Mouse (Mus musculus) gonadal fat pad, adult 2 months (tissue): ENCODE measurements around the gene Gpm6a. TPM values are rescaled to one million over a fixed set of nuclear protein-coding genes. Genes with fewer than 3 reads are reported as not detected.

Source experiments
- DNase-seq: peaks from one replicate; pipeline ENCODE4 v3.0.0-alpha.2; 2012; ENCODE audit warnings: low read depth
- polyA plus RNA-seq: library from polyadenylated mRNA; depleted of rRNA; stranded (reverse); fragments of >200 nt; gene quantifications from 2 replicates; pipeline ENCODE4 v1.2.3, GENCODE M21; 2012; rRNA removed

Gpm6a gene
- 3.6 and 4.6 TPM in 2 replicates for polyA plus RNA-seq

DNA sequence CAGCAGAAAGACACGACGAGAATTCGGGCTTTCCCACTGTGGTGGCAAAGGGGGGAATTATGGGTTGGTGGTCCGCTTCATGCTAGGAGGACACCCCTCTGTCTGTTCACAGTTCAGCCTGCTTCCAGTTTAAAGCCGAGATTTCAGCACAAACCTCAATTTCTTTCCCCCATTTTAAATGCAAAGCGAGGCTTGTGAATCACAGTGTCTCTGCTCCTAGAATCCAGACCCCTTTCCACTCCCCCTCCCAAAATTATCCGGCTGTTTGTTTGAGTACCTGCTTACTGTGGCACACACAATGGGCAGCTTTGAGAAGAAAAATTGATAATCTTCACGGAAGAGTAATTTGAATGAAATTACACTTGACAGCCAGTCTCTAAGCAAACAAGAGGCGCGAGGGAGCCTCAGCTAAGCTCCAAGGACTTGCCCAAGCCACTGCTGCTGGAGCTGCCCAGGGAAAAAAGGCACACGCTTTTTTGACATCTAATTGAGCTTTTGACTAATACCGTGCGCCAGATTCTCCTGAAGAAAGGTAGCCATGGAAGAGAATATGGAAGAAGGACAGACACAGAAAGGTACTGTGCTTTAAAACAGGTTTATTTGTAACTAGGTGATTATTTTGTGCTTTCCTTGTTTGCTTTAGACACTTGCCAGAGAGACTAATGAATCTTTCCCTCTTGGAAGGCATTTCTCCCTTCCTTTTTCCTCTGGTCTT lies at the start of gene Gpm6a:
Gpm6a (plus strand) TSS at position 103 of the 715 bp plus-strand sequence.
- no peak for DNase-seq

DNA sequence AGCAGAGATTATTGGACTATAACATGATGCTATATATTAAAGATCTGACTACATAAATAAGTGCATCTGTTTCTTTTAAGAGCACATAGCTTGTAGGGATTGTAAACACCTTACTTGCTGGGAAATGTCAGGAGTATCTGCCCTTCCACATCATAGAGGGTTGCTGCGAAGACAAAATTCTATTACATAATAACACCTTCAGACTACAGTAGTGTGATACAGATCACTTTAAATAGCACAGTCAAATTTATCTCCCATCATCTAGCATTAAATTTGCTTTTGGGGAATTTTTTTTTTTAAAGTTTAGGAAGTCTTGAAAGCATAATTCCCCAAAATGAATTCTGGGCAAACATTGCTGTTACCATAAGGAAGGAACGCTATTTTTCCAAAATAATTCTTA lies 41.8 kb upstream of the Gpm6a start:
- no peak for DNase-seq

DNA sequence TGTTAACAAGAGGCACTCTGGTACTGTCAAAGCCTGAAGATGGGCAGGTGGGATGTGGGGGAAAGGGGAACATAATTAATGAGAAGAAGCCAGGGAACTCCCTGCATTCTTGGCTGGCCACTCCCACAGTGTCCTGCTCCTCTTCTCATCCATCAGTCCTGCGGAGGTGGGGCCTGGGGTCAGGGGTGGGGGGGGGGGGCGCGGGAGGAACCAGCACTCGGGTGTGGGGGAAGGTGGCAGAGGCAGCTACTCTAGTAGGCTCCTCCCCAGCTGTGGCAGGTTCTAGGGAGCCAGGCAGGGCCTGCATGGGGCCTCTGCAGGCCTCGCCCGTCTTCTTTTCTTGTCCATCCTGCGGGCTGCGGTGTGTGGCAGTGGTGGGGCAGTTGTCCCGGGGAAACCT lies 36.9 kb upstream of the Gpm6a start:
- DNase-seq = no peak

DNA sequence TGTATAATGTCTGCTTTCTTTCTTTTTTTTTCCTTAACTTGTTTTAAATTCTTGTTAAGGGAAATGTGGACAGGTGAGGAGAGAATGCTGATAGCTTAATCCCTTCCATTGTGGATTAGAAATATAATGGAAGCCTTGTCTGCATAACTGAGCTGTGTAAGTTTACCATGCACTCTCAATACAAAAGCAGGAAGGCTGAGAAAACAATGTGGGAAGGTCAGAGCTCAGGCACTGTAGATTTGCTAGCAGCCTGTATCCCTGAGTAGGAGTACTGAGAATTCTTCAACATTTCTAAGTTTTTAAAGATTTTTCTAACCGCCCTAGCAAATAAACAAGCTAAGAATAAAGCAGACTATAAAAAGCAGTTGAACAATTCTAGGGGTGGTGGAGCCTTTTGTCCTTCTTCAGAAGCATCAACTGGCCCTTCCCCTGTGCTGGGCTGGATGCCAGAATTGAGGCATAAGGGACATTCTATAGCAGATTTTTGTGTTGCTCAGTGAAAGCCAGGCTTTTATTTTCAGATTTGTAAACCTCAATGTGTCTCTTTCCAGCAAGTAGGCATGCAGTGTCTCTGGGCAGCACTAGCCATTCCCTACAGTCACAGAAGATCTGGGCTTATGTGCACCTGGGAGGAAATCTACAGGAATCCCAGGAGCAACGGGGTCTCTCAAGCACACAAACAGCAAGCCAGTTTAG lies 32.3 kb upstream of the Gpm6a start:
- DNase-seq = no peak

DNA sequence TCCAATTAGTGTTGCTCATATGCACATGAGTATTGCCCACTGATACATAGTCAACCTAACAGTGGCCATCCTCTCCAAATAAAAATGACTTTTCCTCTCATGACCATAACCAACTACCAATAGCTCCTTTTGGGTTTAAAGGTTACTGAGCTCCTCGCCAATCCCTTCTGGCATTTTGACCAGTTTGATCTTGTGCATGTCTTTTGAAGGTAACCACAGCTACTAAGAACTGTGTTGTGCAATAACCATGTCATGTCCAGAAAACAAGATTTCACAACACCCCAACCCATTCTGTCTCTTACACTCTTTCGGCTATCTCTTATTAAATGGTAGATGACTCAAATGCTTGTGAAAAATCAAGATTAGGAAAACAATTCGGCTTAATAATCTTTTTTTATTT lies 29.7 kb upstream of the Gpm6a start:
- DNase-seq = no peak

DNA sequence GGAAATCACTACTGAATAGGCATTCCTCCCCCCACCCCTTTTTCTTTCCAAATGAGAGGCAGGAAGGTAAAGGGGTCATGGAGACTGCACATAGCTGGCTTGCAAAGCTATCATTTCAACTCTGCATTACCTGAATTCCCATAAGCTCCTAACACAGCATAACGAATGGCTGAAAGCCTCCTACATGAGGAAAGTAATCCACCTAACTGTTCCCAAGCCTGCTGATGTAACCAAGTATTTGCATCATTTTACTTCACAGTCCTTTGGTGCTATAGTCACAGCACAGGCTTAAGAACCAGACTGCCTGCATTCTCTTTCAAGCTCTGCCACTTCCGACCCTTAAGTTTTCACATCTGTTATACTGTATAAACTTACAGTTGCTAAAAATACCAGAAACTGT lies 22.3 kb upstream of the Gpm6a start:
- no peak for DNase-seq

DNA sequence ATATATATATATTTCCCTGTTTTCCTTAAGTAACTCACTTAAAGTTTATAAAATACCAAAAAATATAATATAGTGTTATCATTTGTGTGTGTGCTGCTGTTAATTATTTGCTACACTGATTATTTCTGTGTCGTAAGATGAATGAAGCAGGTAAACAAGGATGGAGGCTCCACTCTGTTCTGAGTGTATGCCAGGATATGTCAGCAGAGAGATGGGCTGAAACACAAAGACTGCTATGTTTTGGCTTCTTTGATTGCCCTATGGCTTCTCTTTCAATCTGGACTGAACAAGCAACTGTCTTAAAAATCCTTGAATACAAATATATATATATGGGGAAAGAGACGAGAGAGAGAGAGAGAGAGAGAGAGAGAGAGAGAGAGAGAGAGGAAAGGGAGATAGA lies 1.3 kb upstream of the Gpm6a start:
- no peak for DNase-seq

DNA sequence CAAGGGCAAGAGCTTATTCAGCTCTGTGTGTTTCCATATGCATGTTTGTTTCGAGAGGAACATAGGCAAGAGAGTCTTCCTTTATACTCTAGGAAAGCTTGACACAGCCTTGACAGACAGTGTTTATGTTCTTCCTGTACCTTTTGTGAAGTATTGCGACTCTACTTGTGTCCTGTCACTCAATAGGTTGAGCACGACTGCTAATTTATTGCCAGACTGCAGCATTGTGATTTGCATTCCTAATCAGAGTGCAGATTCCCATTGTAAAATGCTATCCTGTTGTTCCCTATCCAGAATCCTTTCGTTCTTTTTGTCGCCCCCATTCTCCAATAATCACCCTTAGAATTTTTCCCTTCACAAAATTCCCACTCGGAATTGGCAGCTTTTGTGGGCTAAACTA lies 613 bp upstream of the Gpm6a start:
- DNase-seq = no peak

DNA sequence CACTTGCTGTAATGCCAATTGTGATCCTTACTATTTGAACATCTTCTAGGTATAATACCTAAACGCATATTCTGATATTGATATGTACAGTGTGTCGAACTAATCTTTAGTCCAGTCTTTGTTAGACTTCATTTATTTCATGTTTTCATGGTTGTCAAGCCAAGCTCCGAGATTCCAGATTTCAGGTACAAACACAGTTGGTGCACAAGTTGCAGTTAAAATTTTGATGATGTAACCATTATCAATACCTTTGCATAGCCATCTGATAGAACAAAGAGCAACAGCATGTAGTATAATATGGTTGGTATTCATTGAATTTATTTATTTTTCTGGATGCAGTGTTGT lies 785 bp downstream of the Gpm6a start:
- DNase-seq = no peak

DNA sequence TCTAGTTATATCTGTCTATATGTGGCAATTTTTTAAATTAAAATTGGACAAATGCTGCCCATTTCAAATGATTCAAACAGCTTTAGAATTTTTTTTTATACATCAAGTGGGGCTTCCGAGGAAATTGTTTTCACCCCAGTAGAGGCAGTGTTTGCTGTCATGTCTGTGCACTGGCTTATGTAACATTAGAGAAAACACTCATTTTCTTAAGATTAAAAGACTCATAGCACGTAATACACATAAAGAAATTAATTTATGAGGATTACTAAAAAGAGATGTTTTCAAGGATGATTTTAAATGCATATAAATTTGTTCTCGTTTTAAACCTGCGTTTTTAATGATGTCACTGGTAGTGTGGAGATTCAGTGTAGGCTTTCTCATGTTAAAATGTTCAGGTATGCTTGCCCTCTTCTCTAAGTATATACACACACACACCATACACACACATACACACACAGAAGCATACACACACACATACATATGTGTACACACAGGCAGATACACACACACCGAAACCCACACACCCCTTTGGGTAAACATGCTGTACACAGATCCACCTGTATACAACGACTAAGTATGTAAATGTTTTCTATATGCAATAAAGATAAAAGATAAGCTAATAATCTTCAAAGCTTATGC lies 1.4 kb downstream of the Gpm6a start:
- DNase-seq = no peak

DNA sequence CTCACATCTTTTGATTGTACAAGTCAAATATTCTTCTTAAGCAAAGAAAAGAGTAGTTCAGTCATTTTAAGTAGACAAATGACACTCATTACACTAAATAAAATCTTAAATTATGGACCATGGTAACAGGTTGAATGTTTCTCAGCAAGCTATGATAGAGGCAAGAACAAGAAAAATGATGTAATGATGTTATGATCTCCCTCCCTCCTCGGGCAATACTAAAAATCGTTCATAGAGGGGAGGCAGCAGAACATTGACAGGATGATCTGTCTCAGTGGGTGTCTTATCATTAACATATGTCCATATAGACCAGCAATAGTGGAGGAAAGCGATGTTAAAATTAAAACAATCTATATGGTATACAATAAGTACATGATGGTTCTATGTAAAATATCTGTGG lies 2.1 kb downstream of the Gpm6a start:
- DNase-seq = no peak

DNA sequence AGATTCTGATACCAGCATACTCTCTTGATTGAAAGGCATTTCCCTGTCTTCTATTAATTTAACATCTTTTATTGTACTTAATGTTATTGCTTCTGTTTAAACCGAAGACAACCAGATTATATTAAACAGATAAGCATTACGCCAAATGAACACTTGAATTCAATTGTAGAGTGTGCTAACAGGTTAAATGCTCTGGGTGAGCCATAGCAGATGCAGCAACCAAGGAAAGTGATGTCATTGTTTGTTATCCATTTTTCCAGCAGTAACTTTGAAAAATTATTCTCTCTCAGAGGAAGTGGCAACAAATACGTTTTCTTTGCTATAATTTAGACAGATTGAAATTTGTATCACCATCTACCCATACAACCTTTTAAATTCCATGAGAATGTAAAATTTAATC lies 2.9 kb downstream of the Gpm6a start:
- no peak for DNase-seq

DNA sequence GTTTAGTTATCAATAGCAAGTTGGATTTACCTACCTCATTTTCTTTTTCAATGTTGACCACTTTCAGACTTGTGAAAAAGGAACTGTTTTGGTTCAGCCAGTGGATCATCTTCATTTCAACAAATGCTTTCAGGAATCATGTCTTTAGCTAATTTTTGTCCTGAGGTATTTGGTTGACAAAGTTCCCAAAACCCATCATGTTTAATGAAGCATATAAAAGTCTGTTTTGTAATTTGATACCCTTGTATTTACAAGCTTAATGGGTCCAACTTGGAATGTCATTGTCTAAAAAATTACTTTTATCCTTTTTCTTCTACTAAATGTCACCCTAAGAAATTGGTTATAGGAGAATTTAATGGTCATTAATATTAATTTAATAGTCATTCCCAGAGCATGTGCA lies 6.9 kb downstream of the Gpm6a start:
- DNase-seq = no peak

DNA sequence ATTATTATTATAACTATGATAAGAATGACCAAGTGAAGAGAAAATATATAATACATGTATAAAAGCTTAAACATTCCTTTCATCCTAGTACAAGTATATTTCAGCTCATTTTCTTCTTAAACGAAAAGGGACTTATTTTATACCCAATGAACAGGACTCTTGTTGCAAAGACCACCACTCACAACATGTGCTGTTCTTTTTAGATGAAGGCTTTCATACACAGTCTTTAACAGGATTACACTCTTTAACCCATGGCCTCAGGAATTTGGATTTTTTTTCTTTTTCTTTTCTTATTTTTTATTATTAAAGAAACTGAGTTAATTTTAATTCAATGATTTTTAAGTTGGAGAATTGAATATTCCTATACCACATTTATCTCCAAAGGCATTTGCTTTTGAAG lies 20.4 kb downstream of the Gpm6a start:
- no peak for DNase-seq

DNA sequence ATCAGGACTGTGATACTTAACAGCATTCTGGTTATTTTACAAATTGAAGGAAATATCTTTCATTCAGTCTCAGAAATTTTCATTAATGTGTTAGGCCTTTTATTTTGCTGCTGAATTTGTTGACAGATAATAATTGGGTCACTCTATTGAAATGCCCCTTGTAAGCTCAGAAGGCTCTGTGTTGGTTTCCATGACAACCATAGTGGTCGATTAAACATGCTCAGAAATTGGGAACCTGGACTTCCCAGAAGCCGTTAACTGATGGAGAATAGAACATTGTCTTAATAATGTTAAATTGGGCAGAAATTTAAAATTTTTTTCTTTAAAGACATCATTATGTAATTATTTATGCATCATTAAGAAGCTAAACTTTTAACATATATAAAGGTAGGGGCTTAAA lies 20.9 kb downstream of the Gpm6a start:
- no peak for DNase-seq

DNA sequence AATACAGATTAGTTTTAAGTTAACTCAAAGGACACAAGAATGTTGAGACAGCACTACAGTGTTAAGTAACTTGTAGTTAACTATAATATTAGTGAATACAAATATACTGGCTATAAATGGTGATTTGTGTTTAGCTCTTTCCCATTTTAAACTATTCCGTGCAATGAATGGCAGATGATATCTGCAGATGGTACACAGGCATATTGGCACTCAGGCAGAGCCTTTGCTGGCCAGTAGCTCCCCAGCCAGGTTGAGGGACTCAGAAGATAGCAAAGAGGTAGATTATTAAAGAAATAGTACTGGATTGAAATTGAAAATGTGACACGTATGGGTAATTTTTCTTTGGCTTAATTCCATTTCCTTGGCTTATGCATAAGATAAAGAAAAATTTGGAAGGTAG lies 21.3 kb downstream of the Gpm6a start:
- DNase-seq = no peak

DNA sequence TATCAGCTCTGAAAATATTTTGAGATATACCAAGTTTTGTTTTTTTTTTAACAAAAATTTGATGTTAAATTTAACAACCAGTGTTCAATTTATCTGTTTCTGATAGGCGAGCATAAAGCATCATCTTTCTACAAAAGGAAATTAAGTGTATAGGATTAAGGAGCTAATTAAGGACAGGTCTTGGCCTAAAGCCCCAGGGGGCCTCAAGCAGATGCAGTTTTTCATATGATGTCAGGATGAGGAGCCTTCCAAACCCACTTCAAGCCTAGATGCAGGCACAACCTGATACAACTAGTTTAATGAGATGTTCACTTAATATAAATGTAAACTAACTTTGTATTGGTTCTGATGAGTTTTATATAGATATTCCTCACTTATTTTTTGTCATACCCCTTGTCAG lies 22.0 kb downstream of the Gpm6a start:
- DNase-seq = no peak

DNA sequence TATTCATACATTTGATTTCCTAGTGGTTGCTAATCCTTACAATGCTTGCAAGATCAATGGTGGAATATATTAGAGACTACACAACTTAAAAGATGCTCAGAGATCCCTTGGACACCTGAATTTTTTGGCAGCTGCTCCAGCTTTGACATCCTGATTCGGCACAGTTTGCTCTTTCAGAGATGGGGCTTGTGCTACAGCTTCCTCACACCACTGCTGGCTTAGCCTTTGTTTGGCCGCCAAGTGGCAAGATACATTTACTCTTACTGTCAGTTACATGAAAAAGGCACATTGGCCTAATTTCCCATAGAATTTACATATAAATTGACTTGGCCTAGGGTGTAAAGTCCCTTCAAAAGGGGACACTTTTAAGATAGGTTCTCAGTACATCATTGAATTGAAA lies 32.1 kb downstream of the Gpm6a start:
- no peak for DNase-seq

DNA sequence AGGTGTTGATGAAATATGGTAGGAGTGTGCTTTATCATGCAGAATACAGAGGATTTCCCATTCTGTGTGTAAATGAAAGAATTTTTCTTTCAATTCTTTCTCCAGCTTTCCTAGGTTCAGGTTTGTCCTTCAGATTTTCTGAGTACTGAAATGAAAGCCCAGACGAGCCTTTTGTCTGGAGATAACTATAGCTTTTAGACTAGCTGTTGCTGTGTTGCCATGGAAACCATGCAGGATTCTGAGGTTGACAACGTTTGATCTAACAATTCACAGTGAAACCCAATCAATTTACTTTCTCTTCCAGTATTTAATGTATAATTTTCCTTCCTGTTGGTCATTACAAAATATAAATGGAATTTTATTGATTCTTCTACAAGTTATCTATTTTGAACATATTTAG lies 34.5 kb downstream of the Gpm6a start:
- DNase-seq = no peak

DNA sequence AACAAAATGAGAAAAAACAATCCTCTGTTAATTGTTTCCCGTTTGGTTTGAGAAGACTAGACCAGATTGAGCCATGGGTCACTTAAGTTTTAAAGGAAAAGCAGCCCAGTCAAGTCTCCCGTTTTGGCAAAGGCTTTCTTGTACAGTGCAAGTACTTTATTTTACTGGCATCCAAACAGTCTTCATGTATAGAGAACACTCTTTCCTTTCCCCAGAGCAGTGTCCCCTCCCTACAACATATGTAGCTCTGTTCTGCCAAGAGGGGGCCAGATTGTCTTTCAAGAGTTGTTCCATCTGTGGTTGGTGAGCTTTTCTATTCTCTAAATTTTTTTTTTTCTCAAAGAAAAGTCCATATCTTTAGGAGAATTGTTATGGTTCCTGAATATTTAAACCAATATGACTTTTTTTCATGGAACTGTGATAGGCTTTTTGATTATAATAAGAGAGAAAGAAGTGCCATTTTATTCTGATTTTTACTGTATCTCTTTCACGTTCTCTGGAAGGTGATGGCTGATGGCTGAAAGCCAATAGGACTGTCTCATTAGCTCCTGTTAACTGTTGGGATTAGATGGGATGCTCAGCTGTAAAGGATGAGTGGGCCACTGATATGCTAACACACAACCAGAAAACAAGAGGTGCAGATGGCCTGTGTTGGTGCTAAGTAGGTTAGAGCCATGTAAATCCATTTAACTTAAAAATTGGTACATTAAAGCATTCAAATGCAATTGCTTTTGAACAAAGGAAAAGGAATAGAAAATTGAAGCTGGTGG lies 37.4 kb downstream of the Gpm6a start:
- no peak for DNase-seq

DNA sequence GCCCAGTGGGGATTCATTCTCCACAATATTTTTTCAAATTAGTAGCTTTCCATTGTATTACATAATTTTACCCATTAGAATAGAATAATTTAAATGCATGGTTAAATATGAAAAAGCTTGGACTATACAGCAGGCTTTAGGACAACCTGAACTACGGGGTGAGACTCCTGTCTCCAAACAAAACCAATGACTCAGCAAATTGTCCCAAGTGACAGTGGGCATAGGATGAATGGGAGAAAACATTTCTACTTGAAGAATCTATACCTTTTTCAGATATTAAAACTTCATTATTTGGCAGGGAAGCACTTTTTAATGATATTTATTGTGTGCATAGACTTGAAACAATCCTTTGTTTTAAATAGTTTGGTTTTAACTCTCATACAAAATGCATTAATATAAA lies 41.0 kb downstream of the Gpm6a start:
- no peak for DNase-seq

DNA sequence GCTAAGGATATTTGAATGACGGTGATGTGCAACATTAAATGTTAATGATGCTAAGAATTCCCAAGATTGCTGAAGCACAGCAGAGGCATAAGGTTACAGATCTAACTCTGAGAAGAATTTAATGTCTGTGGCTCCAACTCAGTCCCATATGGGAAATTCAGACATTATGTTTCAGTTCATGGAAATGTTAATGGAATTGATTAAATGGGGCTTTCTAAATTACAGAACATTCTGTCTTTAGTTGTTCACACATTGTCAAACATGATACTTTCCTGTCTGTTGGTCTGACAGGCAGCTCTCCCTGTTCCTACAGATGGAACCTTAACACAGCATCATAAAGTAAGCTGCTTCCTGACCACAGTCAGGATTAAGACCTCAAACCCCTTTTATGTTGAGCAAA lies 47.8 kb downstream of the Gpm6a start:
- DNase-seq = no peak

DNA sequence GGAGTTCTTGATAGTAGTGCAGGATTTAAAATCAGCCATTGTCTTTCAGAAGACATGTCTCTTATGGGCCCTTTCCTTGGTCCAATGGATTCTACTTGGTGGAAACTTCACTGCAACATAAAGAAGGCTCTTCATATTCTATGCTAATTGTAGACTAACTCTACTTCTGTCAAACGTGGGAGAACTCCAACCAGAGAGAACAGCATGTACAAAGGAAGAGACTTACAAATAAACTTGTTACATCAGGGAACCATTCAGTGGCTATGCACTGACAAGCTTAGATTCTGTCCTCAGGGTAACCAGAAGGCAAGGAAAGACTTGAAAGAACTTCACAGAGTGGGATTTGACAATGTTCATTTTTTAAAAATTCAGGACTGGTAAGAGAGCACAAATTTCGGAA lies 48.3 kb downstream of the Gpm6a start:
- no peak for DNase-seq
